19 mouse cellular contexts compared by ENCODE assay signal in genomic region chr13:45608593-45608992, GRCm38 (mm10).
DNase-seq lines count a peak whose midpoint lies in the region; ATAC-seq and TF ChIP-seq lines count a peak whose summit lies in the region.
"Had no signal": no experiment of that assay in that cellular context is flagged by ENCODE, and none has a peak within 500 bp of the region (broad histone marks: within the 10 kb centered on the region; RNA-seq: fewer than 3 reads in every experiment).

No protein-coding gene starts in this region.

- H3K79me2 ChIP-seq in heart, adult 2 months (replicated peaks; ENCODE audit: control insufficient read depth, insufficient read depth, low read length), result no peaks in the 10 kb centered on the region

- no peaks in the 10 kb centered on the region for H3K27me3 ChIP-seq in heart, adult 2 months (ENCODE audit: control insufficient read depth, insufficient read depth, low read length)
- H3K27me3 ChIP-seq in liver, postnatal 0 days (ENCODE audit: insufficient read depth, low read length), result no peaks in the 10 kb centered on the region
- no peaks in the 10 kb centered on the region for H3K27me3 ChIP-seq in liver, embryonic 11.5 days (replicated peaks; ENCODE audit: control insufficient read depth, insufficient read depth, low read length)
- H3K27me3 ChIP-seq in splenic B cell, adult 2 months (ENCODE audit: control insufficient read depth, insufficient read depth, low read length, poor library complexity, severe bottlenecking), result no peaks in the 10 kb centered on the region
- H3K27me3 ChIP-seq: embryonic facial prominence, embryonic 13.5 days; limb, embryonic 12.5 days had no signal

- no peak overlapping the region for H3K4me2 ChIP-seq in liver, postnatal 0 days (ENCODE audit: low read depth, low read length)
- H3K4me2 ChIP-seq in liver, embryonic 11.5 days, result no peak overlapping the region
- H3K4me2 ChIP-seq: embryonic facial prominence, embryonic 13.5 days; heart, embryonic 11.5 days; limb, embryonic 12.5 days; midbrain, embryonic 11.5 days had no signal

- intact Hi-C loops in heart, adult 2 months (cut with DNase I), result no loop called here
- intact Hi-C loops in heart, postnatal 36 days (cut with DNase I), result no loop called here

- 100% methylated on average over 5 of the region's 5 CpGs for WGBS in heart, adult 2 months
- 84% methylated on average over 5 of the region's 5 CpGs for WGBS in liver, postnatal 0 days (ENCODE audit: insufficient replicate concordance)
- WGBS in liver, embryonic 11.5 days, result 92% methylated on average over 5 of the region's 5 CpGs
- over 99% methylated on average over 5 of the region's 5 CpGs for WGBS in lung, adult 2 months

- H3K4me3 ChIP-seq in heart, adult 2 months, result no peak overlapping the region
- H3K4me3 ChIP-seq in liver, postnatal 0 days (ENCODE audit: low read depth, low read length), result no peak overlapping the region
- no peak overlapping the region for H3K4me3 ChIP-seq in liver, embryonic 11.5 days (ENCODE audit: low read depth, low read length)
- no peak overlapping the region for H3K4me3 ChIP-seq in lung, adult 2 months (replicated peaks; ENCODE audit: extremely low read depth, low read depth, low read length)
- H3K4me3 ChIP-seq: embryonic facial prominence, embryonic 13.5 days; limb, embryonic 12.5 days had no signal

- no peak overlapping the region for H3K27ac ChIP-seq in heart, adult 2 months
- H3K27ac ChIP-seq in liver, postnatal 0 days (ENCODE audit: low read depth), result no peak overlapping the region
- no peak overlapping the region for H3K27ac ChIP-seq in liver, embryonic 11.5 days (ENCODE audit: low read depth, low read length)
- H3K27ac ChIP-seq: embryonic facial prominence, embryonic 13.5 days; limb, embryonic 12.5 days had no signal

- TF ChIP-seq EP300 in heart, adult 2 months (IDR thresholded peaks at IDR 0.05; ENCODE audit: insufficient read depth, low read depth, low read length), result no peak
- no peak for TF ChIP-seq EP300 in liver, postnatal 0 days (IDR thresholded peaks at IDR 0.05; ENCODE audit: low read depth)

- H3K9me3 ChIP-seq in liver, postnatal 0 days (ENCODE audit: low read length), result no peaks in the 10 kb centered on the region
- peaks cover 3% of the 10 kb centered on the region; the same call in 1 of the 2 replicates for H3K9me3 ChIP-seq in liver, embryonic 11.5 days (ENCODE audit: control insufficient read depth, low read length)
- H3K9me3 ChIP-seq: embryonic facial prominence, embryonic 13.5 days had no signal

- peak; percentile 50 for TF ChIP-seq CTCF in heart, adult 2 months (IDR thresholded peaks at IDR 0.05)
- TF ChIP-seq CTCF in liver, postnatal 0 days (IDR thresholded peaks at IDR 0.05; ENCODE audit: low read depth), result peak; percentile 28; the same call in 1 of the 2 replicates
- TF ChIP-seq CTCF in lung, adult 2 months (IDR thresholded peaks at IDR 0.05; ENCODE audit: insufficient read depth, low read length), result no peak

- H3K4me1 ChIP-seq in heart, adult 2 months (ENCODE audit: control insufficient read depth, insufficient read depth, low read length), result no peaks in the 10 kb centered on the region
- no peaks in the 10 kb centered on the region for H3K4me1 ChIP-seq in liver, postnatal 0 days (ENCODE audit: insufficient read depth)
- no peaks in the 10 kb centered on the region for H3K4me1 ChIP-seq in liver, embryonic 11.5 days (replicated peaks; ENCODE audit: control insufficient read depth, insufficient read depth, low read length)
- no peaks in the 10 kb centered on the region for H3K4me1 ChIP-seq in lung, adult 2 months (ENCODE audit: control insufficient read depth, insufficient read depth, low read length)
- H3K4me1 ChIP-seq: limb, embryonic 12.5 days had no signal

- ATAC-seq in liver, postnatal 0 days, result no peak
- no peak for ATAC-seq in liver, embryonic 11.5 days (replicated peaks; ENCODE audit: low FRiP score)
- ATAC-seq: activated CD4-positive, CD25-positive, alpha-beta regulatory T cell, adult 4 months had no signal

- no peak overlapping the region for H3K9ac ChIP-seq in heart, adult 2 months (ENCODE audit: low read depth, low read length)
- H3K9ac ChIP-seq in liver, postnatal 0 days (replicated peaks), result no peak overlapping the region
- H3K9ac ChIP-seq in liver, embryonic 11.5 days (ENCODE audit: low read depth, low read length), result no peak overlapping the region
- H3K9ac ChIP-seq: embryonic facial prominence, embryonic 13.5 days; limb, embryonic 12.5 days had no signal

- no peaks in the 10 kb centered on the region for H3K36me3 ChIP-seq in heart, adult 2 months (ENCODE audit: control insufficient read depth, insufficient read depth, low read length)
- no peaks in the 10 kb centered on the region for H3K36me3 ChIP-seq in liver, postnatal 0 days (replicated peaks; ENCODE audit: insufficient read depth, low read length)
- H3K36me3 ChIP-seq in liver, embryonic 11.5 days (ENCODE audit: control insufficient read depth, insufficient read depth, low read length), result no peaks in the 10 kb centered on the region
- no peaks in the 10 kb centered on the region for H3K36me3 ChIP-seq in splenic B cell, adult 2 months (ENCODE audit: control insufficient read depth, insufficient read depth, low read length, poor library complexity, severe bottlenecking)
- H3K36me3 ChIP-seq: embryonic facial prominence, embryonic 13.5 days; limb, embryonic 12.5 days had no signal

- TF ChIP-seq POLR2A in heart, adult 2 months (IDR thresholded peaks at IDR 0.05; ENCODE audit: insufficient read depth, low read depth, low read length), result no peak
- TF ChIP-seq POLR2A in lung, adult 2 months (IDR thresholded peaks at IDR 0.05; ENCODE audit: borderline replicate concordance, extremely low read depth, low read depth, low read length), result no peak

- DNase-seq in heart, adult 2 months, result no peak
- no peak for DNase-seq in heart, postnatal 36 days
- no peak for DNase-seq in liver, postnatal 0 days
- no peak for DNase-seq in liver, embryonic 11.5 days (ENCODE audit: low spot score)
- DNase-seq in NIH3T3 (ENCODE audit: low read depth), result peak; percentile 11
- peak; percentile 11 for DNase-seq in splenic B cell, adult 2 months (ENCODE audit: low read depth, low spot score)
- DNase-seq in neural tube, embryonic 10.5 days (ENCODE audit: extremely low spot score, low spot score), result no peak
- no peak for DNase-seq in lung, adult 2 months
- DNase-seq: adrenal gland, postnatal 25 days; cerebellum, adult 2 months; gastrocnemius, postnatal 36 days; heart, postnatal 14 days; lung, postnatal 4 days; thymus, adult 18-20 months had no signal

Comparison
In these comparisons a context has a peak if more than half of its experiments do, and no peak if none do; other contexts are left out.
1. DNase-seq: peak in NIH3T3 (single experiment) and splenic B cell, adult 2 months (single experiment); none in heart, adult 2 months (0 of 2), heart, postnatal 36 days (0 of 2), liver, postnatal 0 days (single experiment), liver, embryonic 11.5 days (single experiment), neural tube, embryonic 10.5 days (single experiment) and lung, adult 2 months (single experiment).